Mouse (Mus musculus) kidney, embryonic 15.5 days (tissue): ENCODE measurements around the gene Mdc1. TPM values are rescaled to one million over a fixed set of nuclear protein-coding genes. Genes with fewer than 3 reads are reported as not detected.

Experiments
- ATAC-seq: fragments of 200-750 bp; cut with Nextera tagmentation; replicated peaks from 2 replicates; pipeline ENCODE4 v1.8.0; 2017; ENCODE audit warnings: moderate TSS enrichment; ENCODE audit not compliant: low FRiP score
- H3K27ac ChIP-seq: fragments of 300-500 bp; sonication (generic); 2 replicates; pipeline ENCODE4 v1.5.1; 2015; ENCODE audit warnings: mild to moderate bottlenecking, inconsistent platforms
- H3K27me3 ChIP-seq: fragments of 300-500 bp; sonication (generic); 2 replicates; pipeline ENCODE4 v1.6.1; 2015; ENCODE audit warnings: inconsistent platforms
- H3K36me3 ChIP-seq: fragments of 300-500 bp; sonication (generic); 2 replicates; pipeline ENCODE4 v1.6.1; 2015; ENCODE audit warnings: inconsistent platforms
- H3K4me1 ChIP-seq: fragments of 300-500 bp; sonication (generic); 2 replicates; pipeline ENCODE4 v1.6.1; 2015; ENCODE audit warnings: inconsistent platforms
- H3K4me2 ChIP-seq: fragments of 300-500 bp; sonication (generic); 2 replicates; pipeline ENCODE4 v1.6.1; 2015; ENCODE audit warnings: moderate library complexity, mild to moderate bottlenecking, inconsistent platforms
- H3K4me3 ChIP-seq: fragments of 300-500 bp; sonication (generic); replicated peaks from 2 replicates; pipeline ENCODE4 v1.5.1; 2015; ENCODE audit warnings: mild to moderate bottlenecking, inconsistent platforms
- H3K9ac ChIP-seq: fragments of 300-500 bp; sonication (generic); 2 replicates; pipeline ENCODE4 v1.6.1; 2015; ENCODE audit warnings: mild to moderate bottlenecking, inconsistent platforms
- H3K9me3 ChIP-seq: fragments of 300-500 bp; sonication (generic); replicated peaks from 2 replicates; pipeline ENCODE4 v1.6.1; 2016; ENCODE audit warnings: inconsistent platforms
- WGBS: fragments of 180-500 bp; shearing (Covaris S2); methylation state at CpG from one replicate; pipeline ENCODE4 v1.1.7; 2015; ENCODE audit warnings: mixed read lengths; 5-methylcytosine and 5-hydroxymethylcytosine counted together
- polyA plus RNA-seq: library from polyadenylated mRNA; unstranded; fragments of >200 nt; fragmentation: Nextera tagmentation; extraction: Ambion mirVana; gene quantifications from 2 replicates; pipeline ENCODE4 v1.2.1, GENCODE M21; 2015

Gene Mdc1
- polyA plus RNA-seq, 1 experiment from 2014 or later: 16.5 TPM

- Histone ChIP-seq H3K9me3 (no peaks in the 10 kb centered on the region), H3K4me1 (peaks cover 60% of the 10 kb centered on the region), H3K4me2 (peak overlapping the region; percentile 85), H3K27ac (peak overlapping the region; percentile 99), H3K9ac (no peak overlapping the region), H3K36me3 (peaks cover 28% of the 10 kb centered on the region), H3K27me3 (no peaks in the 10 kb centered on the region), H3K4me3 (peak overlapping the region; percentile 65)
- WGBS: 83% methylated on average over 8 of the region's 8 CpGs
- ATAC-seq: no peak
These were observed 29.8 kb downstream of the Mdc1 start for GRCm38 (mm10) chr17:35870884-35871696.

- H3K4me1 ChIP-seq: peaks cover 33% of the 10 kb centered on the region
- H3K4me3 ChIP-seq: no peak overlapping the region
- H3K4me2 ChIP-seq: peak overlapping the region; percentile 39
- H3K9me3 ChIP-seq: no peaks in the 10 kb centered on the region
- H3K27me3 ChIP-seq: no peaks in the 10 kb centered on the region
- peaks cover 37% of the 10 kb centered on the region for H3K36me3 ChIP-seq
- H3K27ac ChIP-seq: no peak overlapping the region
- 31% methylated on average over 21 of the region's 21 CpGs for WGBS
- 0 out of 2 replicates have a peak overlapping the region, but pooled peaks have one; percentile 7 for H3K9ac ChIP-seq
- ATAC-seq: no peak
These were observed 32.6 kb downstream of the Mdc1 start for GRCm38 (mm10) chr17:35873774-35874519.

DNA sequence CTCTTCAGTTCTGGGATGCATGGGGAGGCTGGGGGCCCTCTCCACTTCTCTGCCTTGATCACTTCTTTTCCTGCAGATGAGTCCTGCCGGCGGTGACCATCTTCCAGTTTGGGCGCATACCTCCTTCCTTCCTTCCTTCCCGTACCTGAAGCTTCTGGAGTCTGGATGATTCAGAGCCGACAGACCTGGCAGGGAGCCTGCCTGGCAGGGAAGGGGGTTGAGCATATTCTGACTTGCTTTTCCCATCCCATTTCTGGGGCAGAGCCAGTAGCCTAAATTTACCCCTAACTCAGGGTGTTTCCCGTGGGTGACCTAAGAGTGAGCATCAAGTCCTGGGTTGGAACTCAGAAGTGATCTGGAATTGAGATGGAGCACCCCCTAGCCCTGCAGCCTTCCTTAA lies 33.4 kb downstream of the Mdc1 start:
- Histone ChIP-seq H3K27me3 (no peaks in the 10 kb centered on the region), H3K4me3 (no peak overlapping the region), H3K9ac (no peak overlapping the region), H3K9me3 (no peaks in the 10 kb centered on the region), H3K36me3 (peaks cover 37% of the 10 kb centered on the region), H3K27ac (no peak overlapping the region), H3K4me2 (no peak overlapping the region), H3K4me1 (peaks cover 29% of the 10 kb centered on the region)
- ATAC-seq: no peak
- WGBS: 79% methylated on average over 6 of the region's 6 CpGs

DNA sequence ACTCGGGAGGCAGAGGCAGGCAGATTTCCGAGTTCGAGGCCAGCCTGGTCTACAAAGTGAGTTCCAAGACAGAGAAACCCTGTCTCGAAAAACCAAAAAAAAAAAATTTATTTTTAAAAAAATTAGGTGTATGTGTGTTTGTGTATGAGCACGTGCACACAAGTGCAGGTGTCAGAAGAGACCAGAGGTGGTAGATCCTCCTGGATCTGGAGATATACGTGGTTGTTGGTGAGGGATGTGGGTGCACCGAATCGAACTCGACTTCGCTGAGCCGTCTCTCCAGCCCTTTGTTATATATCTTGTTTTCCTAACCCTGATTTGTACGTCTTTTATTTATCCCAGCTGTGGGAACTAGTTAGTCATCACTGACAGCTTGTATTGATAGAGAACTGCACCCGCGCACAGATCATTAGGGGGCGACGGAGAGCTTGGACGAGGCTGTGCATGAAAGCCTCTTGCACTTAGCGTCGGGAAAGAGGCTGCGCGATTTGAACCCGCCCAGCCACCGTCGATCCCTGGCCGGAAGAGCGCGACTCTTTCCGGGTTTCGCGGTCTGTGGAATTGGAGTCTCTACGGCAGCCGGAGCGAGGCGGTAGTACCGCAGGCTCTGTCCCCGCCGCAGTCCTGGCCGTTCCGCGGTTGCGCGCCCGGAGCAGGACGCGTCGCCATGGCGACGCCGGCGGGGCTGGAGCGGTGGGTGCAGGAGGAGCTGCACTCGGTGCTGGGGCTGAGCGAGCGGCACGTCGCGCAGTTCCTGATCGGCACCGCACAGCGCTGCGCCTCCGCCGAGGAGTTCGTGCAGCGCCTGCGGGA lies 38.1 kb downstream of the Mdc1 start, which contains the start of gene Dhx16:
Gene Dhx16, plus strand, starts transcription at position 575 of the 813 bp plus-strand sequence.
- 5% methylated on average over 65 of the region's 66 CpGs for WGBS
- Histone ChIP-seq H3K4me3 (peak within 1 kb of the TSS; percentile 75), H3K9me3 (no peaks in the 10 kb centered on the region), H3K27ac (peak within 1 kb of the TSS; percentile 41; the same call in 1 of the 2 replicates), H3K4me2 (peak within 1 kb of the TSS; percentile 69), H3K27me3 (no peaks in the 10 kb centered on the region), H3K36me3 (peaks cover 55% of the 10 kb centered on the region), H3K4me1 (peaks cover 16% of the 10 kb centered on the region), H3K9ac (peak within 1 kb of the TSS; percentile 77)
- ATAC-seq: peak; percentile 90

GRCm38 (mm10) chr17:35882924-35883323 lies 41.6 kb downstream of the Mdc1 start:
- ATAC-seq: no peak
- Histone ChIP-seq H3K9ac (no peak overlapping the region), H3K4me2 (no peak overlapping the region), H3K9me3 (no peaks in the 10 kb centered on the region), H3K36me3 (peaks cover 64% of the 10 kb centered on the region), H3K27ac (no peak overlapping the region), H3K4me1 (peaks cover 16% of the 10 kb centered on the region), H3K4me3 (no peak overlapping the region), H3K27me3 (no peaks in the 10 kb centered on the region)
- WGBS: 93% methylated on average over 17 of the region's 17 CpGs

DNA sequence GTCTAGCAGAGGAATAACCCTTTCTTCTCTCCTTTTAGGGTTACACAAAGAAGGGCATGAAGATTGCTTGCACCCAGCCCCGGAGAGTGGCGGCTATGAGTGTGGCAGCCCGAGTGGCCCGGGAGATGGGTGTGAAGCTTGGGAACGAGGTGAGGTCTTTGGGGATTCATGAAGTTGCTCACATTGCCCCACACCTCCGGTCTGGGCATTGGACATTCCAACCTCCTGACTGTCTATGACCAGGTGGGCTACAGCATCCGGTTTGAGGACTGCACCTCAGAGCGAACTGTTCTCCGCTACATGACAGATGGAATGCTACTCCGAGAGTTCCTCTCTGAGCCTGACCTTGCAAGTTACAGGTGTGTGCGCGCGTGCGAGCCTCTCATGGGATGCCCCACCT lies 42.5 kb downstream of the Mdc1 start:
- H3K9ac ChIP-seq: no peak overlapping the region
- H3K27me3 ChIP-seq: no peaks in the 10 kb centered on the region
- no peak overlapping the region for H3K4me3 ChIP-seq
- peaks cover 73% of the 10 kb centered on the region for H3K36me3 ChIP-seq
- H3K27ac ChIP-seq: no peak overlapping the region
- H3K4me1 ChIP-seq: peaks cover 16% of the 10 kb centered on the region
- 95% methylated on average over 14 of the region's 14 CpGs for WGBS
- ATAC-seq: no peak
- H3K4me2 ChIP-seq: no peak overlapping the region
- H3K9me3 ChIP-seq: no peaks in the 10 kb centered on the region

GRCm38 (mm10) chr17:35887725-35888124 lies 46.4 kb downstream of the Mdc1 start:
- ATAC-seq: no peak
- peaks cover 98% of the 10 kb centered on the region for H3K36me3 ChIP-seq
- no peak overlapping the region for H3K9ac ChIP-seq
- WGBS: 76% methylated on average over 13 of the region's 17 CpGs
- no peaks in the 10 kb centered on the region for H3K27me3 ChIP-seq
- H3K27ac ChIP-seq: no peak overlapping the region
- no peak overlapping the region for H3K4me3 ChIP-seq
- H3K9me3 ChIP-seq: no peaks in the 10 kb centered on the region
- H3K4me2 ChIP-seq: no peak overlapping the region
- no peaks in the 10 kb centered on the region for H3K4me1 ChIP-seq

DNA sequence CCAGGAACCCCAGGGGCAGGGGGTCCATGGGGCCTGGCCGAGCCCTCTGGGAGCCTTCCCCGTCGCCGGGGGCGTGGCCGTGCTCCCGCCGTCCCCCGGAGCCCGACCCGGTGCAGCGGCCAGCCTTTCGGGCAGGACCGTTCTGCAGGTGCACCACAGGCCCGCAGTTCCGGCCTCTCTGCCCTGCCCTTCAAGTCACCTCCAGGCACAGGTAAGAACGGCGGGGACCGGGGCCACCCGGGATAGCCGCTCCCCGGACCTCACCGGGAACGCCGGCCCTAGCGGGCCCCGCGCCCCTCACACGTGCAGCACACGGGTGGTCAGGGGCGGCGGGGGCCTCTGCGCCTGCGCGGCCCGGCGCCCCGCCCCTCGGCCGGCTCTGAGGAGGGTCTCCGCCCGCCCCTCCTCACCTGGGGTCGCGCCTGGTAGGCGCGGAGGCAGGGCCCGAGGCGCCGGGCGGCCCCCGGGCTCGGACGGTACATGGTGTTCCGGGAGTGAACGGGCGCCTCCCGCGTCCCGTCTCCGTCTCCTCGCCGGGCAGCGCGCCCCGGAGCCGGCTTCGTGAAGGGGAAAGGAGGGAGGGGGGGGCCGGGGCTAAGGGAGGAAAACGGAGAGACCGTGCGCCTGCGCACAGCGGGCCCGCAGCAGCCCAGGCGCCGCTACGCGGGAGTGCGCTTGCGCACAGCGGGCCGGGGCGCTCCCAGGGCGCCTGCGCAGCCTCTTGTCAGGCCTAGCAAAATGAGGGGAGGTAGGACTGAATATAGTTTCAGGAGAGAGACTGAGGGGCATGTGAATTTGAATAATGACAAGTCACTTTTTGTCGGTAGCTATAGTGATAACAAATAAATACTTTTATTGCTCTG lies 55.7 kb downstream of the Mdc1 start, which contains the start of gene 2310061I04Rik:
Gene 2310061I04Rik, minus strand, starts transcription at position 651 of the 863 bp plus-strand sequence.
- peaks cover 24% of the 10 kb centered on the region for H3K4me1 ChIP-seq
- WGBS: under 1% methylated on average over 76 of the region's 86 CpGs
- peaks cover 67% of the 10 kb centered on the region for H3K36me3 ChIP-seq
- H3K27me3 ChIP-seq: no peaks in the 10 kb centered on the region
- peak within 1 kb of the TSS; percentile 83 for H3K9ac ChIP-seq
- ATAC-seq: peak; percentile 93
- H3K4me3 ChIP-seq: peak within 1 kb of the TSS; percentile 79
- H3K27ac ChIP-seq: peak within 1 kb of the TSS; percentile 89
- H3K9me3 ChIP-seq: no peaks in the 10 kb centered on the region
- H3K4me2 ChIP-seq: peak within 1 kb of the TSS; percentile 88

DNA sequence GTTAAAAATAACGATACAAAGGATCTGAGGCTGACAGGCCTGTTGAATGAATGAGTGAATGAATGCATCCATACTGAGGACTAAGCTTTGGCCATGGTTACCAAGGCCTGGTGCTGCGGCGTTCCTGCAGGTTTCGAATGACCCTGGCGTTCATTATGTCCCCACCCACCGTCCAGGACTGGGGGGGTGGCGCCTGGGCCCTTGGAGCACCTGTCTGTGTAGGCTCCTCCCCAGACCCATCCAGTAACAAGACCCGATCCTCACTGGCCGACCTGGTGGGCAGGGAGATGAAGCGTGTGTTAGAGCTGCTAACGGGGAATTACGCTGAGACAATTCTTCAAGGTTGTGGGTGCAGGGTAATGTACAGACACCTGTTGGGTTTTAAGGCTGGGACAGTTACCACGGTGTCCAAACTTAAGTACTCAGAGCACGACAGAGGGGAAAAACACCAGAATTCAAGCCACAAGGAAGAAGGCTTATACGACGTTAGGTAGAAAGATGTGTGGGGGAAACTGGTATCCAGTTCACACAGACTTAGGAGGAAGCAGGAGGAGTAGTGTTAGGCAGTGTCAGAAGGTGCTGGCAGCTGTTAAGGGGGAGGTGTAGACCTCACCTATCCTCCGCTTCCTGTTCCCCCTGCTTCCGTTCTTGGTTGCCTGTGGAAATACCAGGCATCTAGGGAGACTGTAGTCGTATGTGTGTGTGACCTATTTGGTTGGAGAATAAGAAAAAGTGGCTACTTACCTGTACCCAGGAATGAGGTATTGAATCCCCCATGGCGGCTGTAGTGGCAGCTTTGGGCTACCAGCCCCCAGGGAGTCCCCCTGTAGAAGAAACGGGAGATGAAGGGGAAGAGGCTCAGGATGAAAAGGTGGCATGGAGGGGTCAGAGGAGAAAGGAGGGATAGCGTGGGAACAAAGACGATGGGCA lies 56.6 kb downstream of the Mdc1 start:
- Histone ChIP-seq H3K4me3 (peak overlapping the region; percentile 79), H3K4me2 (peak overlapping the region; percentile 88), H3K9me3 (no peaks in the 10 kb centered on the region), H3K4me1 (peaks cover 25% of the 10 kb centered on the region), H3K27ac (peak overlapping the region; percentile 89), H3K9ac (peak overlapping the region; percentile 45), H3K27me3 (no peaks in the 10 kb centered on the region), H3K36me3 (peaks cover 67% of the 10 kb centered on the region)
- ATAC-seq: peak; percentile 63
- WGBS: 39% methylated on average over 23 of the region's 23 CpGs

- H3K36me3 ChIP-seq: peaks cover 75% of the 10 kb centered on the region
- 89% methylated on average over 3 of the region's 3 CpGs for WGBS
- H3K27me3 ChIP-seq: no peaks in the 10 kb centered on the region
- no peak for ATAC-seq
- H3K4me3 ChIP-seq: no peak overlapping the region
- no peaks in the 10 kb centered on the region for H3K9me3 ChIP-seq
- no peak overlapping the region for H3K9ac ChIP-seq
- H3K27ac ChIP-seq: no peak overlapping the region
- no peak overlapping the region for H3K4me2 ChIP-seq
- H3K4me1 ChIP-seq: peaks cover 30% of the 10 kb centered on the region
These were observed 59.3 kb downstream of the Mdc1 start for GRCm38 (mm10) chr17:35900636-35901035.
